Mouse (Mus musculus) MEL (cell line): Measurements from ENCODE around the gene Adam19. TPM values are rescaled to one million over a fixed set of nuclear protein-coding genes. Genes with fewer than 3 reads are reported as not detected.

Experiments used
- DNase-seq: peaks from one replicate; pipeline ENCODE4 v3.0.0; 2011; ENCODE audit warnings: low read depth, low spot score
- H3K27ac ChIP-seq: 2 replicates; pipeline ENCODE4 v1.5.1; 2012; ENCODE audit warnings: low read depth, mild to moderate bottlenecking, control low read depth, low read length, moderate library complexity; ENCODE audit not compliant: control insufficient read depth
- H3K27me3 ChIP-seq, 2 experiments: fragments of 150-350 bp in 1 of 2; sonication (generic) in 1 of 2; 2 replicates each; pipeline ENCODE4 v1.6.1; 2012; ENCODE audit warnings: low read length in 2 of 2, mild to moderate bottlenecking in 2 of 2, improper control_type of control experiment in 1 of 2, moderate library complexity in 1 of 2; ENCODE audit not compliant: insufficient read depth in 2 of 2, control insufficient read depth in 1 of 2
- H3K36me3 ChIP-seq, 2 experiments: 2 replicates each; pipeline ENCODE4 v1.6.1; 2012 to 2014; ENCODE audit warnings: low read length in 2 of 2, improper control_type of control experiment in 1 of 2, inconsistent platforms in 1 of 2, mild to moderate bottlenecking in 1 of 2; ENCODE audit not compliant: insufficient read depth in 2 of 2, control insufficient read depth in 1 of 2
- H3K4me1 ChIP-seq, 2 experiments: fragments of 150-350 bp in 1 of 2; sonication (generic) in 1 of 2; 2 replicates each; pipeline ENCODE4 v1.6.1; 2012; ENCODE audit warnings: low read length in 2 of 2, improper control_type of control experiment in 1 of 2, mild to moderate bottlenecking in 1 of 2; ENCODE audit not compliant: insufficient read depth in 2 of 2, control insufficient read depth in 1 of 2
- H3K4me3 ChIP-seq, 2 experiments: fragments of 150-350 bp in 1 of 2; sonication (generic) in 1 of 2; 2 replicates each; pipeline ENCODE4 v1.5.1; 2012; ENCODE audit warnings: low read depth in 2 of 2, low read length in 2 of 2, mild to moderate bottlenecking in 2 of 2, moderate library complexity in 2 of 2, control low read depth in 1 of 2, improper control_type of control experiment in 1 of 2; ENCODE audit not compliant: control insufficient read depth in 1 of 2, insufficient read depth in 1 of 2
- H3K79me2 ChIP-seq: 2 replicates; pipeline ENCODE4 v1.6.1; 2012; ENCODE audit warnings: mild to moderate bottlenecking, low read length, moderate library complexity; ENCODE audit not compliant: control insufficient read depth, poor library complexity, insufficient read depth
- H3K9ac ChIP-seq: 2 replicates; pipeline ENCODE4 v1.6.1; 2012; ENCODE audit warnings: low read depth, mild to moderate bottlenecking, control low read depth, low read length, moderate library complexity; ENCODE audit not compliant: control insufficient read depth, poor library complexity, severe bottlenecking
- H3K9me3 ChIP-seq: fragments of 150-350 bp; sonication (generic); replicated peaks from 2 replicates; pipeline ENCODE4 v1.6.1; 2012; ENCODE audit warnings: mild to moderate bottlenecking, low read length, improper control_type of control experiment, moderate library complexity; ENCODE audit not compliant: insufficient read depth
- BHLHE40 ChIP-seq: IDR thresholded peaks from 2 replicates; pipeline ENCODE4 v1.6.1; 2012; ENCODE audit warnings: low read depth, mild to moderate bottlenecking, inconsistent platforms, low read length, improper control_type of control experiment, borderline replicate concordance
- CHD1 ChIP-seq: IDR thresholded peaks from 2 replicates; pipeline ENCODE4 v1.6.1; 2012; ENCODE audit warnings: low read depth, mild to moderate bottlenecking, inconsistent platforms, low read length, improper control_type of control experiment
- ELF1 ChIP-seq: IDR thresholded peaks from 2 replicates; pipeline ENCODE4 v1.6.1; 2014; ENCODE audit warnings: low read depth, mild to moderate bottlenecking, inconsistent platforms, low read length, improper control_type of control experiment, moderate library complexity
- JUND ChIP-seq: IDR thresholded peaks from 2 replicates; pipeline ENCODE4 v1.6.1; 2011; ENCODE audit warnings: low read depth, mild to moderate bottlenecking, improper control_type of control experiment, low read length
- KAT2A ChIP-seq: conservative IDR thresholded peaks from 2 replicates; pipeline ENCODE4 v1.6.1; 2012; ENCODE audit warnings: low read depth, low read length, improper control_type of control experiment, inconsistent platforms
- MYB ChIP-seq: IDR thresholded peaks from 2 replicates; pipeline ENCODE4 v1.6.1; 2011; ENCODE audit warnings: mild to moderate bottlenecking, low read depth, low read length, improper control_type of control experiment
- NELFE ChIP-seq: IDR thresholded peaks from 2 replicates; pipeline ENCODE4 v1.6.1; 2011; ENCODE audit warnings: low read depth, low read length, improper control_type of control experiment
- POLR2A ChIP-seq, 2 experiments: IDR thresholded peaks; 2 replicates each; pipeline ENCODE4 v1.6.1; 2011 to 2012; ENCODE audit warnings: low read length in 2 of 2, mild to moderate bottlenecking in 2 of 2, control low read depth in 1 of 2, improper control_type of control experiment in 1 of 2, low read depth in 1 of 2, moderate library complexity in 1 of 2; ENCODE audit not compliant: control insufficient read depth in 1 of 2, insufficient read depth in 1 of 2, poor library complexity in 1 of 2
- POLR2AphosphoS5 ChIP-seq: IDR thresholded peaks from 2 replicates; pipeline ENCODE4 v1.6.1; 2012; ENCODE audit warnings: low read depth, borderline replicate concordance, mild to moderate bottlenecking, inconsistent platforms, low read length, moderate library complexity, mixed read lengths
- SIN3A ChIP-seq: IDR thresholded peaks from 2 replicates; pipeline ENCODE4 v1.6.1; 2012; ENCODE audit warnings: low read length, improper control_type of control experiment, inconsistent platforms
- ZKSCAN1 ChIP-seq: IDR thresholded peaks from 2 replicates; pipeline ENCODE4 v1.6.1; 2012; ENCODE audit warnings: low read depth, mild to moderate bottlenecking, inconsistent platforms, low read length, improper control_type of control experiment, moderate library complexity
- ZMIZ1 ChIP-seq: IDR thresholded peaks from 2 replicates; pipeline ENCODE4 v1.6.1; 2012; ENCODE audit warnings: low read depth, mild to moderate bottlenecking, inconsistent platforms, low read length, improper control_type of control experiment, moderate library complexity
- polyA plus RNA-seq, 2 experiments: library from polyadenylated mRNA; stranded (reverse) in 1 of 2; unstranded in 1 of 2; fragments of >175 nt in 1 of 2; fragments of >200 nt in 1 of 2; gene quantifications; 2 replicates each; pipeline versions ENCODE4 v1.2.1 to v1.2.4; 2012; ENCODE audit warnings: low replicate concordance in 2 of 2, low read depth in 1 of 2; ENCODE audit not compliant: insufficient read length in 2 of 2, insufficient read depth in 1 of 2, missing spikeins in 1 of 2
- total RNA-seq: library from RNA; depleted of rRNA; stranded (reverse); fragments of 300-350 nt; gene quantifications from 2 replicates; pipeline ENCODE4 v1.2.3, GENCODE M21; 2012

Adam19 gene
- total and polyA plus RNA-seq, 3 experiments: 0.12 to 0.19 TPM; not detected in 1

- no peak overlapping the region for H3K9ac ChIP-seq
- no peaks in the 10 kb centered on the region for H3K9me3 ChIP-seq
- no peaks in the 10 kb centered on the region for H3K79me2 ChIP-seq
- no peak for DNase-seq
- TF ChIP-seq KAT2A (no peak), POLR2AphosphoS5 (no peak)
- H3K27ac ChIP-seq: no peak overlapping the region
- H3K4me3 ChIP-seq: no peak overlapping the region
- H3K27me3 ChIP-seq: peaks cover 2 to 4% of the 10 kb centered on the region in 2 experiments; a peak in 1 of 4 replicates
- no peaks in the 10 kb centered on the region for H3K36me3 ChIP-seq
- no peaks in the 10 kb centered on the region for H3K4me1 ChIP-seq
Measured at GRCm38 (mm10) chr11:46097062-46097461, 41.3 kb downstream of the Adam19 start.

- no peak for TF ChIP-seq ELF1
- no peak for TF ChIP-seq KAT2A
- H3K9me3 ChIP-seq: no peaks in the 10 kb centered on the region
- no peak for DNase-seq
- H3K79me2 ChIP-seq: no peaks in the 10 kb centered on the region
- no peak overlapping the region for H3K4me3 ChIP-seq
- no peak overlapping the region for H3K9ac ChIP-seq
- H3K27me3 ChIP-seq: peaks cover 2 to 16% of the 10 kb centered on the region in 2 experiments; a peak in 3 of 4 replicates
- H3K27ac ChIP-seq: no peak overlapping the region
- no peaks in the 10 kb centered on the region for H3K4me1 ChIP-seq
- no peaks in the 10 kb centered on the region for H3K36me3 ChIP-seq
Measured at GRCm38 (mm10) chr11:46102107-46102506, 46.3 kb downstream of the Adam19 start.

- no peaks in the 10 kb centered on the region for H3K79me2 ChIP-seq
- no peaks in the 10 kb centered on the region for H3K9me3 ChIP-seq
- no peak for TF ChIP-seq MYB
- no peak for TF ChIP-seq JUND
- no peak for TF ChIP-seq ZMIZ1
- TF ChIP-seq BHLHE40: no peak
- TF ChIP-seq CHD1: no peak
- TF ChIP-seq POLR2A (IDR thresholded peaks at IDR 0.05; ENCODE audit: control insufficient read depth in 1 of 2, insufficient read depth in 1 of 2, low read depth in 1 of 2, low read length in 2 of 2, poor library complexity in 1 of 2): no peak
- no peak for TF ChIP-seq ZKSCAN1
- TF ChIP-seq POLR2AphosphoS5: no peak
- TF ChIP-seq NELFE: no peak
- no peak for TF ChIP-seq SIN3A
- peaks cover 0 to 12% of the 10 kb centered on the region in 2 experiments for H3K27me3 ChIP-seq
- H3K27ac ChIP-seq: no peak overlapping the region
- no peak overlapping the region for H3K9ac ChIP-seq
- no peak overlapping the region for H3K4me3 ChIP-seq
- no peak for DNase-seq
- no peaks in the 10 kb centered on the region for H3K4me1 ChIP-seq
- no peaks in the 10 kb centered on the region for H3K36me3 ChIP-seq
Measured at GRCm38 (mm10) chr11:46107046-46107445, 51.3 kb downstream of the Adam19 start.
